Mouse (Mus musculus): ENCODE measurements around the gene Rbfox1.

- TF ChIP-seq POLR2A (IDR thresholded peaks at IDR 0.05; ENCODE audit: borderline replicate concordance, extremely low read depth, low read depth, low read length) (no peak), CTCF (IDR thresholded peaks at IDR 0.05; ENCODE audit: insufficient read depth, low read length) (no peak)
These were observed 1356.5 kb downstream of the Rbfox1 start for GRCm38 (mm10) chr16:7241627-7242026.

Data from lung, adult 2 months (tissue).